Mouse (Mus musculus) c-Kit-positive CD71-positive TER-119-negative erythroid progenitor cells, embryonic 14.5 days (primary cell): ENCODE measurements around the gene Met.

Experiments used
- DNase-seq: peaks from one replicate; pipeline ENCODE4 v3.0.0-alpha.2; 2013; ENCODE audit warnings: low read depth

Gene Met

DNA sequence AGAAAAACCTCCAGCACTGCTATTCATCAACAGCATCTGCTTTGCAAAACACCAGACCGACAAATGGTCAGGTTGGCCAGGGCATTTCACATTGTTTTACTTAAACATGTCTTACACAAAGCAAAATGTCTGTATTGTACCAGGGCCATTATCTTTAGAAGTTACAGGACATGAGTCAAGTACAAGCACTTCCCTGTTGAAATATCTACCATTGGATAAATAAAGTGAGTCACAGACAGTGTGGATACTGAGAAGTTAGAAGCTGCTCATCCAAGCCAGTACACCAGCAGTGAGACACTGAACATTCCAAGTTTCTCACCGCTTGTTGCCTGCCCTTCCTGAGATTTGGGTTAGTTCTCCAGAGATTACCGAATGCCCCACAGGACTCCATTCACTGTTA lies 86.0 kb downstream of the Met start:
- no peak for DNase-seq

- no peak for DNase-seq
Observed at GRCm38 (mm10) chr6:17554263-17554662, 90.7 kb downstream of the Met start.

GRCm38 (mm10) chr6:17554757-17555156 lies 91.2 kb downstream of the Met start:
- no peak for DNase-seq

DNA sequence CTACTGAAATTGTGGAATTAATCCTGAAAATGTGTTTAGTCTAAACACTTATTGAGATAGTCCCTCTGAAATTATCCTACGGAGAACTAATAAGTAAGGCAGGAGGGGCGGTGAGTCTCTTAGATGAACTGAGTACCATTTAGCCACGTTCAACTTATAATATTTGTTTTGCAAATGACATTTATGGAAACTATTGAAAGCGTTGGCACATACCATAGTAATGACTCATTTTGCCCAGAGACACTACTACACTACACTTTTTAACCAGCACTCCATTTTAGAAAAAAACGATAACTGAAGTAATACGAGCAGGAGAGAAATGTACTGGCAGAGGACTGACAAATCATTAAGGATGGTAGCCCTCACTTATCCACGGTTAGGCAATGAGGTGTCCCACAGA lies 92.1 kb downstream of the Met start:
- DNase-seq: no peak

- DNase-seq: no peak
Observed at GRCm38 (mm10) chr6:17559657-17560056, 96.1 kb downstream of the Met start.

DNA sequence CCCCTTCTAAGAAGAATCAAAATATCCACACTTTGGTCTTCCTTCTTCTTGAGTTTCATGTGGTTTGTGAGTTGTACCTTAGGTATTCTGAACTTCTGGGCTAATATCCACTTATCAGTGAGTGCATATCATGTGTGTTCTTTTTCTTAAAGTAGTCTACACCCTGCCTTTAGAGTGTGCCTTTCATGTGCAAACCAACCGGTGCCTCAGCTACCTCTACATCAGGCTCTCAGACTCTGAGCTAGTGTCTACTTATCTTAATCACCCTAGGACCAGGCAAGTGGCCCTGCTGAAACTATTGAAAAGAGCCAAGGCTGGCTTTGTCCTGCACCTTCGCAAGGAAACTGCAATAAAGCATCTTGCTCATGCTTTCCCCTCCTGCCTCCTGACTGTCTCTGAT lies 97.7 kb downstream of the Met start:
- DNase-seq: no peak

DNA sequence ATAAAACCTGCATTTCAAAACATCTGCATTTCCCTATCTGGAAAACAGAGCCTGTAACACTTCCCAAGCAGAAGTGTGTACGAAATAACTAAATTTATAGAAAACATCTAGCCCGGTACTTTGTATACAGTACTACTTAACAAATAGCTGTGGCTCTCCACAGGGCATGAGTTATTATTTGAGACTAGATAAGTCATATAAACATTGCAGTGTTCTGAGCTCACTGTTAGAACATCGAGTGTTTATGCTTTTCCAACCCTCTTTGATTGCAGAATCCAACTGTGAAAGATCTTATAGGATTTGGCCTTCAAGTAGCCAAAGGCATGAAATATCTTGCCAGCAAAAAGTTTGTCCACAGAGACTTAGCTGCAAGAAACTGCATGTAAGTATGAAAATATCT lies 98.3 kb downstream of the Met start:
- DNase-seq: no peak

- no peak for DNase-seq
Observed at GRCm38 (mm10) chr6:17562472-17563088, 99.0 kb downstream of the Met start.

- no peak for DNase-seq
Observed at GRCm38 (mm10) chr6:17568702-17569352, 105.2 kb downstream of the Met start.

DNA sequence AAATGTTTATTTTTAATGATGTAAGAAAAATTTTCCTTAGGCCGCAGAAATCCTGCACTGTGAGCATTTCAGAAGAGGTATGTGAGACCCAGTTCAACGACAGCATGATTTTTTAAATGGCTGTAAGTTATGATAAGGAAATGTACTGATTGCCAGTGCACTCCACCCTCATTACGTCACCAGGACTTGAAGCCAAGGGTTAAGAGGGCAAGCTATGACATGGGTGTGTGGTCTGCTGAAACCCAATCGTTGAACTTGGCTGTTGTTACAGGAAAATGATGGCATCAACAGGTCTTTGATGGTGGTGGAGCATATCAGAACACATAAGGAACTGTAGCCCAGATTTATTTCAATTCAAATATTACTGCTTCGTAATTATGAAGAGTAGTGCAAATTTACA lies 109.6 kb downstream of the Met start:
- DNase-seq: no peak

DNA sequence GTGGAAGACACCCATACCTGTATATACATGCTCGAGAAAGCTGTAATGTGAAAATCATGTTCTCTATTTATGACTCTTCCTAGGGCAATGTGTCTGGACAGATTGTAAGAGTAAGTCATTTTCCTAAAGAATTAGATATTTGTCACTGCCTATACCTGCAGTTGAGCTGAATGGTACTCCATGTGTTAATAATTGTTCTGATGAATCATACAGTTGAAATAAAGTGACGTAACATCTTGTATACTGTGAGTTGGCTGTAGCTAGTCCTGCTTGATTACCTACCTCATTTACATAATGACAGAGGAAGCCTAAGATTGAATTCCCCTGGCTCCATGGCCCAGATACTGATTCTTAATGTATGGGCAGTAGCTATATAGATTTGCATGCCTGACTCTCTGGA lies 110.1 kb downstream of the Met start:
- no peak for DNase-seq

DNA sequence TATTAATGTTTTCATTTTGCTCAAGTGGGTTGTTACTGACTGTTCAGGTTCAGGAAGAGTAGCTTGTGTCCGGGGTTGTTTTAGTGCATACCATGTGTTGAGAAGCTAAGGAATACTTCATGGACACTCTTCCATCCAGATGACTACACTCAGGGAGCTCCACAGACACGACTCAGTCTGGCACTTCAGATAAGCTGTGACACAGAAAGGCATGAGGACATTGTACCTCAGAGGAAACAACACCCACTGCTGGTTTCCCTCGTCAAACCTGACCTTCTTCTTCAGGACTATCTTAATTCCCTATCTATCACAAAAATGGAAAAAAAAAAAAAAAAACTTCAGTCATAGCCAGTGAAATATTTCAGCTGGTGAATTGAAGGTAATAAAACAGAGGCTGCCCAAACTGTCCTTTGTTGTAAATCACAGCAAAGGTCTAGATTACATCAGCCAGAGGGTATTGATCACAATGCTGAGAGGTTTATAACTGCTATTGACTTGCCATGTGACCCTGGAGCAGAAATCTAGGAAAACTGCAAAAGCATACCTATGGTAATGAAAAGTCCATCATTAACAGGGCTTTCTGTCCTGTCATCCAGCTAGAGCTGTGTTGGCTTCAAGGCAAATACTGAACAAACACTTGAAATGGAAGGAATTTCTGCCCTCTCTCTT lies 114.6 kb downstream of the Met start:
- DNase-seq: no peak

DNA sequence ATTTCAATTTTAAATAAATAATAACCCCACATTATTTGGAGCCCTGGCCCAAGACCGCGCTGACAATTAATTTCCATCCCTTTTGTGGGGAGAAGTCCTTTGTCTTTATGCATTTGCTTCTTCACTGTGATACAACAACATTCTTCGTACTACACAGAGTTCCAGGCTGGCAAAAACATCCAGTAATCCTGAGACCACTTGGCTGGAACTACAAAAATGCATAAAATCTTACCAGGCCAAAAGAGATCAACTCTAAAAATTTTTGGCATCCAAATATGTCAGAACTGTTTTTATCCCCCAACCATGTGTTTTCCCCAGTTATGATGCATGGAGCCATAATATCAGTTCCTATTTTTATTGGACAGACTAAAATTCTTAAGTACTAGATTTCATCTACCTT lies 116.7 kb downstream of the Met start:
- DNase-seq: no peak

- DNase-seq: peak; percentile 33
Observed at GRCm38 (mm10) chr6:17583982-17584381, 120.4 kb downstream of the Met start.

DNA sequence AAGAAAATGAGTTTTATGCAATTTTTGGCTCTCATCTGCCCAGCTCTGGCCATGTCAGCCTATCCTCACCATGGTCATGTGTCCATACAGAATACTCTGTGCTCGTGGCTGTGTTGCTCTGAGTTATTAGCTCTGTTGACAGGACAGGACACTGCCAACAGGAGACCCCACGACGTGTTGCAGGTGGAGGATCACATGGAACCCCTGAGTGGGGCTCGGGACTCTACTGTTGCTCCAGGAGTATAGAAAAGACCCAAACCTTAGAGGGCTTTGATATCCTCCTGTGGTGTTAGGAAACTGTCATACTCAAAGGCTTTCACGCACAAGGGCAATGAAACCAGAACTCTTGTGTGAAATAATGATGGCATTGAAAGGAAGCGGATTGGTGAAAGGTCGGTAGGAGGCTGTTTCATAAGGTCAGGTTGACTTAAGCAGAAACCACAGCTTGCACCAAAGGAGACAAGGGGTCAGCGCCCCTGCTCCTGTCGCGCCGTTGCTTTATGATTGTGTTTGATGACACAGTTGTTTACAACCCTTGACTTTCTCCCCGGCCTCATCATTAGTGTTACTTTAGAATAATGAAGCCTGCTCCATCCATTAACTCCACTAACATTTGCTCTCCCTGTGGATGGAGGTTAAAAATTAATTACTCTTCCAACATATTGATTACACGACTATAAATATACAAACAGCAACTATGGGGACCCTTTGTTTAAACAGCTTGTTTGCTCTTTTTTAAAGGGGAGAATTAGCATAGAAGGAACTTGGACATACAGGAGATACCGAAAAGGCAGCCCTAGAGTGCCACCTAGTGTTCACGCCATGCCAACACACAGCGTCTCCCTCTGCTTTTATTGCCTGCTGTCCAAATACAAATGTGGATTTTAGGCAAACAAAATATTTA lies 125.7 kb downstream of the Met start:
- peak; percentile 40 for DNase-seq

- DNase-seq: no peak
Observed at GRCm38 (mm10) chr6:17589953-17590627, 126.5 kb downstream of the Met start.

DNA sequence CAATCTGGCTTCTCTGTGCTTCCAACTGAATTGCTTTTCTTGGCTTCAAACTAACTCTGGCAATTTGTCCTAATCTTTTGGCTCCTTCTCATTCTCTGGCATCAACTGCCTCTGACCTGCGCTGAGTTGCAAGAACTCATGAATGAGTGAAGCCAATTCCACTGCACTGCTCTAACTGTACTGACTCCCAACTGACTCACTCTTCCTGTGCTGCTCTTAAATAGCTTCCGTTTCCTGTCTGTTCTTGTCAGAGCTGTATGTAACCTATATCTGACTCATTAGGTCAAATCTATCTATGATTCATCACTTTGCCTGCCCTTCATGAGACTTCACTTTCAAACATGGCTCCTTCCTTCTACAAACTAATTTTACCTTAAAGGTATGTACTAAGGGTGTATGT lies 130.4 kb downstream of the Met start:
- no peak for DNase-seq

- DNase-seq: no peak
Observed at GRCm38 (mm10) chr6:17595712-17596462, 132.3 kb downstream of the Met start.

DNA sequence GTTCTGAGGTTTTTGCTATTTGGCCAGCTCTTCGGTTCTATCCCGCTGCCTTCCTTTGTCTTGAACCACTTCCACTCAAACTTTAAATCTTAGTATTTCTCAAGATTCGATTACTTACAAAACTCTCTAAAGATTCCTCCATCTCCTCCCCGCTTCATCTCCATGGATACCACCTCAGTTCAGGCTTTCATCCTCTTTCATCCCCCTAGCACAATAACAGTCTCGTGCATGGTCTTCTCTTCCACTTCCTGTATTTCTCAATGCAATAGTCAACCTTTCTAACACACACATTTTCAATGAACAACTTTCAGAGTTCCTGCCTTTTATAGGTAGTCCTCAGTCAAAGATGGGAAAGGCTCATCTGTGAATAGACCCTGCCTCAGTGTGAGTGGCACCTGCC lies 135.8 kb downstream of the Met start:
- DNase-seq: no peak

GRCm38 (mm10) chr6:17601526-17601925 lies 137.9 kb downstream of the Met start:
- DNase-seq: no peak

DNA sequence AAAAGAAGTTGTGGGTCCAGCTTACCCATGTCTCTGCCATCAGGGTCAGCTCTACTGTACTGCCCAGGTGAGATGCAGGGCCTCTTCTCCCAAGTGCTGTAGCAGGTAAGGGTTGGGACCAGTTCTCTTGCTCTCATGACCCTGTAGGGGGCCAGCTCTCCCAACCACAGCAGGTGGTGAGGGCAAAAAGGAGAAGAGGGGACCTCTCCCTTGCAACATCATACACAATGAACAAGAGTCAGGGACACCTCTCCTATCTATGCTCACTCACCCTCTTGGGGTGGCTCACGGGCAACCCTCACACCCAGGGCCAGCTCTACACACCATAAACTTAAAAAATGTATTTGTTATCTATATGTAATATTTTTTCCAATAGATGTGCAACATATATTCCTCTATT lies 143.3 kb downstream of the Met start:
- DNase-seq: no peak
